Comparison of ENCODE assay signal across 8 mouse cellular contexts in the genomic region with DNA sequence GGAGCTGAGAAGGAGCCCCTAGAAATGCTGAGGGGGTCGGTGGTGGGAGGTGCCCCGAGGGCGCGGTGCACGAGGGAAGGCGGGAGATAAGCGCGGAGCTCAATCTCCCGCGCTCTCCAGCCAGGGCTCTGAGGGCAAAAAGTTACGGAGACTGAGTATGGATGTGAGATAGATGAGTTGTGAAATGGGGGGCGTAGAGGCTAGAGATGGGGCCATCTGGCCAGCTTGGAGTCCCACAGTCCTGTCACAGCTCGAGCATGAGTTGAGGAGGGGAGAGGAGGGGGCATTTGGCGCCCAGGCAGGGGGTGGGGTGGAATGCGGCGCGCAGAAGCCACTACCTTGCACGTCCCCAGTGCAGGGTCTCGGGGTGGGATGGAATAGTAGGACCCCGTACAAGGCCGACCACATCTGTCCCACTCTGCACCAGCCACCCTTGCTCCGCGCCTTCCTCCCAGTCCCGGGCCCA. TPM values are rescaled to one million over a fixed set of nuclear protein-coding genes. Genes with fewer than 3 reads are reported as not detected.
A peak's percentile ranks its signal among the peaks of the same experiment; 100 is the strongest.
DNase-seq lines count a peak whose midpoint lies in the region; ATAC-seq and TF ChIP-seq lines count a peak whose summit lies in the region.

No protein-coding gene starts in this region.

- under 1% methylated on average over 24 of the region's 24 CpGs for whole genome bisulfite sequencing in hindbrain, embryonic 13.5 days

- no peak for DNase-seq in gastrocnemius, adult 2 months
- no peak for DNase-seq in gastrocnemius, adult 8-10 months (ENCODE audit: low spot score in 2 of 2)
- peak; percentile 54 for DNase-seq in 416B (ENCODE audit: low read depth)
- peak; percentile 66 for DNase-seq in embryo, embryonic 11 days
- DNase-seq in mesoderm, embryonic 11.5 days (ENCODE audit: low read depth, low spot score) = peak; percentile 34
- DNase-seq in thymus, postnatal 10 days (ENCODE audit: low spot score in 2 of 2) = peak; percentile 30 to 58
- no peak for DNase-seq in urinary bladder, adult 18-20 months (ENCODE audit: low spot score in 2 of 2)

- peak overlapping the region; percentile 99 for H3K4me2 ChIP-seq in hindbrain, embryonic 13.5 days

- peak overlapping the region; percentile 69 for H3K9ac ChIP-seq in hindbrain, embryonic 13.5 days

- peaks cover 18% of the 10 kb centered on the region for H3K36me3 ChIP-seq in hindbrain, embryonic 13.5 days

- ATAC-seq in hindbrain, embryonic 13.5 days (ENCODE audit: low FRiP score) = peak; percentile 38

- peak overlapping the region; percentile 77 for H3K4me3 ChIP-seq in gastrocnemius, adult 2 months
- H3K4me3 ChIP-seq in hindbrain, embryonic 13.5 days = peak overlapping the region; percentile 63

- peaks cover 24% of the 10 kb centered on the region for H3K4me1 ChIP-seq in hindbrain, embryonic 13.5 days (replicated peaks)

- no peaks in the 10 kb centered on the region for H3K9me3 ChIP-seq in hindbrain, embryonic 13.5 days

- no peak for TF ChIP-seq CTCF in gastrocnemius, adult 2 months (IDR thresholded peaks at IDR 0.05)

- no peaks in the 10 kb centered on the region for H3K27me3 ChIP-seq in hindbrain, embryonic 13.5 days

- no peak overlapping the region for H3K27ac ChIP-seq in gastrocnemius, adult 2 months
- H3K27ac ChIP-seq in hindbrain, embryonic 13.5 days = no peak overlapping the region

- intact Hi-C loops in gastrocnemius, adult 2 months (cut with DNase I) = loop anchor here (1.0 to 5.0 kb wide), 2 partner anchors 20 to 38 kb away; no protein-coding TSS in a partner anchor

RNA-seq across cellular contexts. Expression of a gene that starts 0.7 kb away (rescaled TPM):
- total RNA-seq in gastrocnemius, adult 2 months (2021) = under 1 TPM; 0.36 to 0.45 TPM
- under 1 TPM; 0.17 to 0.85 (median 0.34) TPM for total RNA-seq in gastrocnemius, adult 8-10 months (2022)
- 18.7 and 19.8 TPM in 2 replicates for polyA plus RNA-seq in hindbrain, embryonic 13.5 days (2015; fragmentation: Nextera tagmentation; extraction: Ambion mirVana)

RNA-seq across cellular contexts. Expression of a gene that starts 19.0 kb away (rescaled TPM):
- 1 to 10 TPM; 6.1 to 9.9 TPM for total RNA-seq in gastrocnemius, adult 2 months (2021)
- total RNA-seq in gastrocnemius, adult 8-10 months (2022) = 1 to 10 TPM; 3.6 to 4.7 (median 4.5) TPM
- 11.5 and 12.6 TPM in 2 replicates for polyA plus RNA-seq in hindbrain, embryonic 13.5 days (2015; fragmentation: Nextera tagmentation; extraction: Ambion mirVana)

Comparison
In these comparisons a context has a peak if more than half of its experiments do, and no peak if none do; other contexts are left out.
1. DNase-seq: peak in 416B (single experiment), embryo, embryonic 11 days (single experiment), mesoderm, embryonic 11.5 days (single experiment) and thymus, postnatal 10 days (2 of 2); none in gastrocnemius, adult 2 months (single experiment), gastrocnemius, adult 8-10 months (0 of 2) and urinary bladder, adult 18-20 months (0 of 2).